Mouse (Mus musculus): Measurements from ENCODE around the gene Lrp11.

GRCm38 (mm10) chr10:7622378-7622777 lies 32.8 kb downstream of the Lrp11 start:
- TF ChIP-seq CTCF (IDR thresholded peaks at IDR 0.05; ENCODE audit: low read depth, low read length) (no peak), POLR2A (IDR thresholded peaks at IDR 0.05; ENCODE audit: extremely low read depth, insufficient read depth, low read length) (no peak)
